Mouse (Mus musculus) embryo, embryonic 11 days (tissue): ENCODE data around the gene Ly6g5c.
A peak's percentile ranks its signal among the peaks of the same experiment; 100 is the strongest.
"Not testable (repeated sequence)": the region's sequence is repeated elsewhere in the genome, so short reads cannot be mapped to it uniquely, and the experiment has no call there.

Source experiments
- DNase-seq: peaks from one replicate; pipeline ENCODE4 v3.0.0-alpha.2; 2015

Ly6g5c gene

DNA sequence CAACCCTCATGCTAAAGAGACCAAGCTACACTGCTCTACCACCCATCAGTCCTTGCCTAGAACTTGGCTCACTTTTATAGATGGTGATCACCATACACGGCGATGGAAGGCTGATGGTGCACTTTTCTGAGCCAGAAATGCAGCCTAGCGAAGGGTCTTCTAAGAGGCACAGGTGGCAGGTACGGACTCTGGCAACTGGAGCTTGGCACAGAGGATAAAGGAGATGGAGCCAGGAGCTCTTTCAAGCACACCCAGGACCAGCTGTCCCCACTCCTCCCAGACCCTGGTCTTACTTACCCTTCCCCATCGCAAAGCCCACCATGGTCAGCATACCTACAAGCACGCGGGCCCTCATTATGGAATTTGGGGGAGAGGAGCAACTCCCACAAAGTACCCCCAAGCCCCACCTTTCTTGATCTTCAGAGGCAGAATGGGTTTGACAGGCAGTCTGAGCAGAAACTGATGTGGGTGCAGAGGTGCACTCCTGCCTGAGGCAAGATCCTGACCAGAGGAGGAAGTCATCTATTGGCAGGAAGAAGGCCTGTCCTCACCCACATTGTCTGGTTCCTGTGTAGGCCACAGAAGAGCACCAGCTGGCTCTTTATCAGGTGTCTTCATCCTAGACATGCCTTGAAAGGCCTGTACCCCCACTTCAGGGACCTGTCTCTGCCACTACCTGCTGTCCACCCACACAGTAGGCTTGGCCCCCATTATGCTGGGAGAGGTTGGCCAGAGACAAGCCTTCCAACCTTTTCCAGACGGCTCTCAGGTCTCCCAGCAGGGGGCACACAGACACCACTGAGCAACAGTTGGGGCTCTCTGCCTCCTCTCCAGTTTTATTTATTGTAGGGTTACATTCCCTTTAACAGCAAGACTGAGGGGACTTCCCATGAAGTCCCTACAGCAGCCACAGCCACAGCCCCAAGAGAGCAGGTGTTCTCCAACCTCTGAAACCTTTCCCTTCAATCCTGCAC lies 7.3 kb downstream of the Ly6g5c start, which contains the start of gene Ly6g5b:
Ly6g5b (minus strand) TSS at position 383 of the 974 bp plus-strand sequence.
- DNase-seq, result no peak

DNA sequence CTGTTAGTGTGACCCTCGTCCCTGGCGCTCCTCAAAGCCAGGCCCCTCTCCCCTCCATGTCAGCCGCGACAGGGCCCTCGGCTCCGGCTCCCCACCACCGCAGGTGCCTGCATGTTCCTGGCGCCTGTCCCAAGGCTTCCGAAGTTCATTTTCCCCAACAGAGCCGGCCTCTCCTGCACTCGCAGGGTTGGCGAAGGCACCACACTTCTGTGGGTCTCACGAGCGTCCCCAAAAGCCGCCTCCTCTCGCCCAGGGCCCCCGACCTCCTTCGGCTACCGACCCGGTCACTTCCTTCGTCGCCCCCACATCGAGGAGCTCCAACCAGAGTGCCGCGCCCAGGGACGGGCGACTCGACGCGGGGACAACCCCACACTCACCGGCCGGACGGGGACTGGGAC lies 12.7 kb downstream of the Ly6g5c start:
- no peak for DNase-seq

DNA sequence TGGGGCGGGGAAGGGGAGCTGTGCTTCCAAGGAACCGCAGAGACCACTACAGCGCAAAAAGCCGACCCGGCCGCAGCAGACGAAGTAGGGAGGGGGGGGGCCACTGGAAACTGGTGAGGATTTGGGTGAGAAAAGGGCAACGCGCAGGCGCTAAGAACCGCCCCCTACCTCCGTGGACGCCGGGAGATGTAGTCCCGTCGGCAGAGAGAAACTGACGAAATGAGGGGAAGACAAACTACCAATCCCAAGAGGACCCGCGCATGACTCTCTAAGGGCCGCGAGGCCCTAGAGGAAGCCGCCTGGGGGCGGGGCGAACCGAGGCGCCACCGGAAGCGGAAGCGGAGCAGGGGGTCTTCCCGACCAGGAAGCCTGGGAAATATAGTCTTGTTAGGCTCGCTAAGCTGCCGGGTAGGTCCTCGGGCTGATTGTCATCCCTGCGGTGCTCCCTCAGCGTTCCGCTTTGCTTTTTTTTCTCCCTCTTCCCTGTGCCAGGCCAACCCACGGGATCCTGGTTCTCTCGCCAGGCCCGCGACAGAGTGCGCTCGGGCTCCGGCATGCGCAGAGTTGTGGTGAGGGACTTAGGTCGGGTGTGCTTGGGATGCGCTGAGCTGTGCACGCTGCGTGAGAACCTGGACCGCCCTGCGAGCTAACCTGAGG lies 13.2 kb downstream of the Ly6g5c start, which contains the start of gene Gpank1:
Gpank1 (plus strand) TSS at position 313 of the 657 bp plus-strand sequence.
- DNase-seq, result peak; percentile 100

DNA sequence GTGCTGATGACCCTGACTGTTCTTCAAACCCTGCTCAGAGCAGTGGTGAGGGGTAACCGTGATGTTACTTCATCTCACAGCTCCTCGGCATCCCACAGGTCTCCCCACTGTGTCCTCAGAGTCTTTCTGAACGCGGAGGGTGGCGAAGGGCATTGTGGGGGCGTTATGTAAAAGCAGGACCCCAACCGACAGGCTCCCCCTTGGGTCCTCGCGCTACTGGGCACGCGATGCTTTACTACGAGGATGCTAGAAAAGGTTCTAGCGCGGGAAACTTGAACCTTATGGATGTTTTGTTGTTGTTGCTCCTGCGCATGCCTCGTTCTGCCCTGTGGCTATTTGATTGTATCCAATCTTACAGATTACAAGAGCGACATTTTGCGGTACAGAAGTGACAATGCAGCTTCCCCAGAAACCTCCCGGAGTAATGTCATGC lies 13.8 kb downstream of the Ly6g5c start, which contains the start of gene Csnk2b:
Csnk2b (minus strand) TSS at position 183 of the 433 bp plus-strand sequence.
- DNase-seq, result peak; percentile 79

DNA sequence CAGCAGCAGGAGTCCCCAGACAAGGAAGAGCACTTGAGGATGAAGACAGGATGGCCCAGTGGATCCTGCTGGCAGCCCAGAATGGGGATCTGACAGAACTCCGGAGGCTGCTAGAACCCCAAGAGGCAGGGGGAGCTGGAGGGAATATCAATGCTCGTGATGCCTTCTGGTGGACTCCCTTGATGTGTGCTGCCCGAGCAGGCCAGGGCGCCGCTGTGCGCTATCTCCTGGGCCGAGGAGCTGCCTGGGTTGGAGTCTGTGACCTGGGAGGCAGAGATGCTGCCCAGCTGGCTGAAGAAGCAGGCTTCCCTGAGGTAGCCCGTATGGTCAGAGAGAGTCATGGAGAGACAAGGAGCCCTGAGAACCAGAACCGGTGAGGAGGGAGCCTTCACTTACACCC lies 15.2 kb downstream of the Ly6g5c start:
- DNase-seq, result not testable (repeated sequence)

DNA sequence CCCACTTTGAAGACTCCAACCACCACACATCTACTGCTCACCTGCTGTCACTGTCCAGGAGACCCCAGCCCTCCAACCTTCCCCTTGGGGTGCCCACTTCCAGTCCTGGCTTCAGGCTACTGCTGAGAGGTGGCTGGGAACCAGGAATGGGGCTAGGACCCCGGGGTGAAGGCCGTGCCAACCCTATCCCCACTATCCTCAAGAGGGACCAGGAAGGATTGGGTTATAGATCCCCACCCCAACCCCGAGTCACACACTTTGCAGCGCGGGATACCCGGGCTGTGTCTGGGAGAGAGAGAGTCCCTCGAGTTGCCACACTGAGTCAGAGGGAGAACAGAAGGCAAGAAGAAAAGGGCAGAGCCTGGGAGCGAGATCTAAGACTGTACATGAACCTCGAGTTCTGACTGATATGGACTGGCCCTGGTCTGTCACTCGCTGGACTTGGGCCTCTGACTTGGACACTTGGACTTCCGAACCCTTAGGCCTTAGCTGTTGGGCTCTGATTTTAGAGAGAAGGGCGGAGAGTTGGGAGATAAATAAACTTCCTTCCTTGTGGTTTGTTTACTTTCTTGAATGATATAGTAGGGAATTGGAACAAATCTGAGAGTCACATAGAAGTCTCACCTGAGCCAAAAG lies 16.3 kb downstream of the Ly6g5c start:
- DNase-seq, result not testable (repeated sequence)

DNA sequence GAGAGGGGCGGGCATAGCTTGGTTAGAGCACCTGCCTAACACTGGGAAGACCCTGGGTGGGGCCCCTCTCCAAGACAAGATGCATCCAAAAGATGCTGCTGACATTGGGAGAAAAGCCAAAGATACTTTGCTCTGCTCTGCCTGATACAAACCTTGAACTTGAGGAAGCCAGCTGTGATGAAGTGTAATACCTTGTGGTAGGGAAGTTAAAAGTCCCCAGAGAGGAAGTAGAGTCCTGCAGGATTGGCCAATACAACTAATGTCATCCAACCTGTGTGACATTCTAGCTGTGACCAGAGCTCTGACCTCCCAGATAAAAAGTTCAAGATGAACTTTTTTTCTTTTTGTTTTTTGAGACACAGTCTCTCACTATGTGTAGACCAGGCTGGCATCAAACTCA lies 17.0 kb downstream of the Ly6g5c start:
- no peak for DNase-seq

DNA sequence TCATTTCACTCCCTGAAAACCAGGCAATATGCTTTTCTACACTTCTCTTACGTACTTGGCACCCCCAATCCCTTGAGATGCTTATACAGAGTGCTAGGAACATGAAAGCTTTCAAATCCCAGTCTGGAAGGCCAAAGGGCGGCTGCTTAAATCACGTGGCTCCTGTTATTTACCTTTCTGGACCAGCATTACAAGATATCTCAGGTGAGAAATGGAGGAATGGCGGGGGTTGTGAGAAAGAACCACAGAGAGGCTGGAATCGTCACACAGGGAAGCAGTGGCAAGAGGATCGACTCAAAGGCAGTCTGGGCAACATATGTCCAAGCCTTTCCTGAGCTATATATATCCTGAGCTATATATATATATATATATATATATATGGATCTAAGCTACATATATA lies 17.5 kb downstream of the Ly6g5c start:
- no peak for DNase-seq

DNA sequence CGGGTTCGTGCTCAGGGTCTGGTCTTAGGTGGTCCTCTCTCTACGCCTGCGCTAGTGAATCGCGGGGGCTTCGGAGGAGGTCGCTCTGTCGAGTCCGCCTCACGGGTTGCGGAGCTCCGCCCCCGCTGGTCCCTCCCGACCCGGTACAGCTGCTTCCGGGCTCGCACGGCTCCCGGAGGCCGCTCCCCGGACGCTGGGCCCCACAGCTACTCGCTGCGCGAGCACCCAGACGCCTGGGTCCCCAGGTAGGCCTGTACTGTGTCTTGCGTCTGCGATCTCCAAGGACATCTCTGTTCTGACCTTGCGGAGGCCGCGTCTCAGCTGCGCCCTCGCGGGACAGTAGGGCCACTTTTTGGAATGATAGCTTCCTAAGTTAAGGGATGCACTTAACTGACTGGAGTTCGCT lies 18.1 kb downstream of the Ly6g5c start, which contains the start of gene D17H6S53E:
D17H6S53E (plus strand) TSS at position 168 of the 406 bp plus-strand sequence.
- peak; percentile 88 for DNase-seq

DNA sequence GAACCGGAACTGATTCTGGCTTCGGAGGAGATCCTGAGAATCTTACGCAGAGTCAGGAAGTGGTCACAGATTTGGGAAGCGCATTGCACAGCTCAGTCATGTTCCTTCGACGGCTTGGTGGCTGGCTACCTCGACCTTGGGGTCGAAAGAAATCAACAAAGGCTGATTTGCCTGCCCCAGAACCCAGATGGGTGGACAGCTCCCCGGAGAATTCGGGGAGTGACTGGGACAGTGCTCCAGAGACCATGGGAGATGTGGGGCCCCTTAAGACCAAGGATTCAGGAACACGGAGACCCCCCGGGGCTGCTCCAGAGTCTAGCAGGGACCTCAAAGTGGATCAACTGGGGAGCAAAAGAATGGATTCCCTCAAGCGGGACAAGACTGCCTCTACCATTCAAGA lies 18.9 kb downstream of the Ly6g5c start:
- no peak for DNase-seq

DNA sequence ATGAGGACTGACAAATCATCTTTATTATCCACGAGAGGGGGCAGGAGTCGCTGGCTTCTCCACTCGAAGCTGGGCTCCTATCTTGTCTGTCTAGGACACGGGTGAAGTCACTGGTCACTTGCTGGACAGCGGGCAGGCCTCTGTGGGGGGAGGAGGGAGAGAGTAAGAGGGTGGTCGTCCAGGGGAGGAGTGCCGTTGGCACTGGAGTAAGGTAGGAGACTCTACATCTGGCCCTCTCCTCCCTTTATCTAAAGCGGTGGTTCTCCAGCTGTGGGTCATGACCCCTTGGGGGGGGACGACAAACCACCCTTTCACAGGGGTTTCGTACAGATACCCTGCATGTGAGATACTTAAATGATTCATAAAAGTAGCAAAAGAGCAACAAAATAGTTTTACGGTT lies 20.9 kb downstream of the Ly6g5c start:
- DNase-seq, result no peak

DNA sequence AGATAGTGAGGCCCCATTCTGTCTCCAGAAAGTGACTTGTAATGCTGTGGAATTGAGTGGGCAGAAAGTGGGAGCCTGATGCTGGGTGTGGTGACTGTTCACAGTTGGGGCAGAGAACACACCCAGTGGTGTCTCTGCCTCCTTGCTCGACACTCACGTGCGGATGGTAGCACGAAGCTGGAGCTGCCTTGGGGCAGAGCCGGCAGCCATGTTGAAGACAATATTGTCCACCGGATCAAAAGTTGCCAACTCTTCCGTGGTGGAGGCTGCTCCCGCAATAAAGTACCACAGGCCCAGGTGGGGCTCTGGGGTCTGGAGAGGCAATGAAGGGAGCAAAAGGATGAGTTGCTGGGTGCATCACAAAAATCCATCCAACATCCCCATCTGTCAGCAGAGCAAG lies 23.0 kb downstream of the Ly6g5c start:
- no peak for DNase-seq

DNA sequence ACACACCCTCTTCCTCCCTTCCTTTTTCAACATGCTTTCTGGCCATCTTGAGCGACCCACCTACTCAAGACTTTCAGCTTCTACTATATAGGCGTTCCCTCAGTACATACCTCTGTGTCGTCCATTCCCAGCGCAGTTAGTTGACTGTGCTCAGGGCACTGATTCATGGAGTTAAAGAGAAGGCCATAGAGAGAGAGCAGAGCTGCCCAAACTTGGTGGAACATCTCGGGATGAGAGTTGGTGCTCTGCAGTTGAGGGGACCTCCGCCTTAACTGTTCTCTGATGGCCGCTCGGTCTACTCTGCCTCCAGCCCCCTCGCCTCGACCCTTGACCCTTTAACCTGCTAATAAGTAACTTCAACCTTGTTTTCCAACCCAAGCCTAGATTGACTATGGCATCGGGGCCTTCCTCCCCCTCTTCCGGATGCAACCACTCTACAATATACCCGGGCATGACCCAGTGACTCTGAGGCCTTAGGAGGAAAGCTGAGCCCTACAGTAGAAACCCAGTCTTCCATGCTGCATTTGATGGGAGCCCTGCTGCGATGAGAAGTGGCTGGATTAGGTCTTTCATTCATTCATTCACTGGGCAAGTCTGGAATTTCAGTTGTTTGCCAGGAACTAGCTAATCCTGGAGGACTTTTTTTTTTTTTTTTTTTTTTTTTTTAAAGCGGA lies 23.6 kb downstream of the Ly6g5c start, which contains the start of gene Apom:
Apom (minus strand) TSS at position 551 of the 674 bp plus-strand sequence.
- no peak for DNase-seq

DNA sequence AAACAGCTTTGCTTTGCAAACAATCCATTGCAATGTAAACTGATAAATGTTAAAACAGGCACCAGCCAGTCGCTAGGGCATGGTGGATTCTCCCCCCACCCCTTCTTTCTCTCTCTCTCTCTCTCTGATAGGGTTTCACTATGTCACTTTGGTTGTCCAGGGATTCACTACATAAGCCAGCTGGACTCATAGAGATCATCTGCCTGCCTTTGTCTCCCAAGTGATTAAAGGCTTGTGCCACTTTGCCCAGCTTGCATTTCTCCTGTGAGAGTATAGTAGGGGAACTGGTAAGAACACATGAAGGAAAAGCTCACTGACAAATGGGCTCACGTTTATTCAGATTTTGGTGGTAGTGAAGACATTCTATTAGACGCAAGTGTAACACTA lies 24.1 kb downstream of the Ly6g5c start:
- no peak for DNase-seq

DNA sequence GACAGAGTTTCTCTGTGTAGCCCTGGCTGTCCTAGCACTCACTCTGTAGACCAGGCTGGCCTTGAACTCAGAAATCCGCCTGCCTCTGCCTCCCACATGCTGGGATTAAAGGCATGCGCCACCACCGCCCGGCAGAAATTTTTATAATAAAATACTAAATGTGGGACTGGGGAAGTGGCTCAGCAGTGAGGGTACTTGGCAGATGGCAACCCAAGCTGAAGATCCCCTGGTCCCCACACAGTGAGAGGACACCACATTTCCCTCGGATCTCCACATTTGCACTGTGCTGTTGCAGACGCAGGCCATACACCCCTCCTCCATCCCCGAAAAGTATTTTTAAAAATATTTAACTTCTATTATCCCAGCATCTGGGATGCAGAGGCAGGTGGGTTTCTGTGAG lies 25.4 kb downstream of the Ly6g5c start:
- DNase-seq, result no peak

DNA sequence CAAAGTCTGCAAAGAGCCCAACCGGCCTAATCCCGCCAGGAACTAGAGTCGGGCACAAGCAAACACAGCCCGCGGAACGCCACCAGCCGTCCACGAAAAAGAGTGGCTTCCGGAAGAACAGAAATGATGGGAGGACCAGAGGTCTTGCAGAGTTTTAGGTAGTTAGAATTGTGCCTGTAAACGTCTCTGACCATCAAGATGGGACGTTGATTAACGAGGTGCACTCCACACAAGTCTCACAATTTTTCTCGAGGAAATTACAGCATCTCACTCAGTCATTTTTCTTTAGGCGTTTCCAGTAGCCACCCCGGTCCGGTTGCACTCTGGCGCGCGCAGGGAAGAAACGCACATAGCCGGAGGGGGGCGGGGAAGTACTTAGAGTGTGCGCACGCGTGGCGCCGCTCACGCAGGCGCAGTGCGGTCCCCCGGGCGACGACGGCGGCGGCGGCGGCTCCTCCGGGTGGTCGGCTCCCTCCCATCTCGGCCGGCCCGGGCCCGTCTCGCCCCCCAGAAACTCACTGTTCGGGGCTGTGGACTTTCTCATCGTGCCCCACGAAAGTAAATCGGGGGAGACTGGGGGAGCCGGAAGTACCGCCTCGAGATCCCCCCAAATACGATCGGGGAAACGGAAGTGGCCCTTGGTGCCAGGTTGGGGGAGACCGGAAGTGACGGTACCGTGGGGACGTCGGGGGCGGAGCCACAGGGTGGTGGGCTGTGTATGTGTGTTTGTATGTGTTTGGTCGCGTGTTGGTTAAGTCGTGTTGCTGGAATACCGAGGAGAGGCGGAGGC lies 26.9 kb downstream of the Ly6g5c start, which contains the start of gene Bag6:
Bag6 (plus strand) TSS at position 378 of the 790 bp plus-strand sequence.
- DNase-seq, result peak; percentile 98

DNA sequence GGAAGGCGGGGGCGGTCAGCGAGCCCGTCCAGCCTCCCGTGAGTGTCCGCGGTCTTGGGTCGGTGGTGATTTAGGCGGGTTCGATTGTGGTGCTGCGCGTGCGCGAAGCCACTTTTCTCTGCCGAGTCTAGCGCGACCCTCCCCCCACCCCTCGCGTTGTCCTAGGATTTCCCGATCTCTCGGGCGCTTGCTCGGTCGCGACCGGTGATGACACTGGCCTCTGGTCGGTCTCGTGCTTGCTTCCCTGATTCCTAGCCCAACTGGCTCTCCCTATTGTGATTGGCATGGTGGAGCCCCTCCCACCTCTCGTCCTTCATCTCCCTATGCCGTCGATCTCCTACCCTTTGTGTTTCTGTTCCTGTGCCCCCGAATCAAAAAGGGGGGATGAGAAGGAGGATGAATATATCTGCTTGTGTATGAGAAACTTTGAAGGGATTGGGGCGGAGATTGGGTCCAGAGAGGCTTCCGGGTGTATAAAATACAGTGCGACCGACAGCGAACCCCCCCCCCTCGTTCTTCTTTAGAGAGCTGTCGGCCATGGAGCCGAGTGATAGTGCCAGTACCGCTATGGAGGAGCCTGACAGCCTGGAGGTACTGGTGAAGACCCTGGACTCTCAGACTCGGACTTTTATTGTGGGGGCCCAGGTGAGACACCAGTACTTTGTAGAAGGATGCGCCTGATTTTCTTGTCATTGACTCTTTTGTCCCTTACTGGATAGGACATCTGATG lies 27.7 kb downstream of the Ly6g5c start:
- DNase-seq, result peak; percentile 87

DNA sequence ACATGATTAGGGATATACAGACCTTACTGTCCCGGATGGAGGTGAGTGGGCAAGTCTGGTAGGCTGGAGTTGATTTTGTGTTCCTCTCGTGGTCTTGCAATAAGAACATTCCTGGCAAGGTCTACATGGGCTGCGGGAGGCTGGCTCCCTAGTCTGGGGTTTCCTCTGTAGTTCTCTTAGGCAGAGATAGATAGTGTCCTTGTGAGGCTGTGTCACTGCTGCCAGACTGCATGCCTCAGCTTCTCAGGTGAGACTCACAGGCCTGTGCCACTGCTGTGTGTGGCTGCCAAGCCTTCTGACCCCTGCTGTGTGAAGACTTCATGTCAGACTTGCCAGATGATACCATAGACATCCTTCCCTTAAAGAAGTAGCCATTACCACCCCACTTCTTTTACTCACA lies 31.2 kb downstream of the Ly6g5c start:
- DNase-seq, result no peak

DNA sequence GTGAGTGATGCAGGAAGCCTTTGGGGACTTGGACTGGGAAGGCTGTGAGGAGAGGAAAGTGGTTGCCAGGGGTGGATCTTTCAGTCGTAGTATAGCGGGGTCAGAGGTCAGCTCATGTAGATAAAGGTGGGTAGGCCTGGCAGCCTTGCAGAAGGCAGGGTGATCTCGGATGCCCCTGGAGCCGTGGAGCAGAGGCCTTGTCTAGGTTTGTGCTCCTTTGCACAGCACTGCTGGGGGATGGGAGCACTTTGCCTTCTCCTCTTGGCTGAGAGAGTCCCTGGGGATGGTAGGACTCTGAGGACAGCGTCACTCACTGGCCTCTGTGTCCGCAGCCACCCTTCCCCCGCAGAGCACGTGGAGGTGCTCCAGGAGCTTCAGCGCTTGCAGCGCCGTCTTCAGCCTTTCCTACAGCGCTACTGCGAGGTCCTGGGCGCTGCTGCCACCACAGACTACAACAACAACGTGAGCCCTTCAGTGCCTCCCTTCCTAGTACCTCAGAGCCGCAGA lies 32.5 kb downstream of the Ly6g5c start:
- DNase-seq, result no peak

DNA sequence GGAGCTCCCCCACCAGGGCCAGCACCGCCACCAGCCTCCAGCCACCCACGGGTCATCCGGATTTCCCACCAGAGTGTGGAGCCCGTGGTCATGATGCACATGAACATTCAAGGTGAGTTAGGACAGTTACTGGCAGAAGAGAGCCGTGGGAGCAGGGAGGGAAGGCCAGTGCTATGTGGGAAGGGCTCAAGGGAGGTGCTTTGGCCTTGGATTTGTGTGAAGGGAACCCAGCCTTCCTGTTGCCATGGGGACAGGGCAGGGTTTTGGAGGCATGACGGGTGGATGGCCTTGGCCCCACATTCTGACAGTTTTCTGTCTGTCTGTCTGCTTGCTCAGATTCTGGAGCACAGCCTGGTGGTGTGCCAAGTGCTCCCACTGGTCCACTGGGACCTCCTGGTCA lies 33.9 kb downstream of the Ly6g5c start:
- DNase-seq, result no peak

DNA sequence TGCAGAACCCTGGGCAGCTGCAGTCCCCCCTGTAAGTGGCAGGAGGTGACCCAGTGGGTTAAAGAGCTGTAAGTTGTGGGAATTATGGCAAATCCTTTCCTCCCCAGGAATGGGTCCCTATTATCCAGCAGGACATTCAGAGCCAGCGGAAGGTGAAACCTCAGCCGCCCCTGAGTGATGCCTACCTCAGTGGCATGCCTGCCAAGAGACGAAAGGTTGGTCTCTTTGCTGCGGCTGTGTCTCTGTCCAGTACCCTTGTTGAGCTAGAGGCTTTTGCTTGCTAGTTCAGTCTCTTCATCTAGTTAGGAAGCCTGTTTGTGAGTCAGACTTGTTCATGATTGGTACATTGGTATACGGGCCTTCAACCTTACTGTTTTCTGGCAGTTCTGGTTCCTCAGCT lies 38.1 kb downstream of the Ly6g5c start:
- no peak for DNase-seq
